Mouse (Mus musculus) ZHBTc4 (cell line): ENCODE results near the gene Ascc3.

Source experiments
- DNase-seq: peaks from one replicate; pipeline ENCODE4 v3.0.0-alpha.2; 2011; ENCODE audit warnings: low read depth, low spot score

The Ascc3 gene

GRCm38 (mm10) chr10:50762984-50763383, 170.5 kb downstream of the Ascc3 start:
- no peak for DNase-seq

GRCm38 (mm10) chr10:50763457-50764310, 171.2 kb downstream of the Ascc3 start:
- no peak for DNase-seq

- no peak for DNase-seq
These were observed 180.3 kb downstream of the Ascc3 start for GRCm38 (mm10) chr10:50772811-50773210.

GRCm38 (mm10) chr10:50773846-50774245, 181.4 kb downstream of the Ascc3 start:
- no peak for DNase-seq

- DNase-seq, result no peak
These were observed 200.4 kb downstream of the Ascc3 start for GRCm38 (mm10) chr10:50792840-50793239.

- DNase-seq, result no peak
These were observed 209.1 kb downstream of the Ascc3 start for GRCm38 (mm10) chr10:50801594-50801993.

GRCm38 (mm10) chr10:50802380-50802779, 209.9 kb downstream of the Ascc3 start:
- DNase-seq, result no peak

- no peak for DNase-seq
These were observed 213.7 kb downstream of the Ascc3 start for GRCm38 (mm10) chr10:50806166-50806565.

- no peak for DNase-seq
These were observed 229.9 kb downstream of the Ascc3 start for GRCm38 (mm10) chr10:50822363-50822762.

GRCm38 (mm10) chr10:50826829-50827228, 234.4 kb downstream of the Ascc3 start:
- no peak for DNase-seq

- no peak for DNase-seq
These were observed 242.1 kb downstream of the Ascc3 start for GRCm38 (mm10) chr10:50834533-50834932.

GRCm38 (mm10) chr10:50843363-50843762, 250.9 kb downstream of the Ascc3 start:
- DNase-seq, result no peak

- no peak for DNase-seq
These were observed 275.7 kb downstream of the Ascc3 start for GRCm38 (mm10) chr10:50868202-50868601.

- DNase-seq, result no peak
These were observed 284.5 kb downstream of the Ascc3 start for GRCm38 (mm10) chr10:50876952-50877351.

GRCm38 (mm10) chr10:50881476-50882069, 289.1 kb downstream of the Ascc3 start:
- peak; percentile 41 for DNase-seq

GRCm38 (mm10) chr10:50882366-50882765, 289.9 kb downstream of the Ascc3 start:
- no peak for DNase-seq

- DNase-seq, result no peak
These were observed 293.8 kb downstream of the Ascc3 start for GRCm38 (mm10) chr10:50886305-50886704.

GRCm38 (mm10) chr10:50890621-50891020, 298.2 kb downstream of the Ascc3 start:
- DNase-seq, result no peak

GRCm38 (mm10) chr10:50891876-50892711, 299.6 kb downstream of the Ascc3 start:
- DNase-seq, result peak; percentile 61

- DNase-seq, result peak; percentile 46
These were observed 300.4 kb downstream of the Ascc3 start for GRCm38 (mm10) chr10:50892751-50893320.

- no peak for DNase-seq
These were observed 301.1 kb downstream of the Ascc3 start for GRCm38 (mm10) chr10:50893546-50893945.
